Mouse (Mus musculus) R1 (cell line): ENCODE results near the gene Eif4g3.

Experiments
- DNase-seq: peaks from one replicate; pipeline ENCODE4 v3.0.0-alpha.2; 2018; ENCODE audit warnings: low read depth, low spot score

Gene Eif4g3

GRCm38 (mm10) chr4:138100456-138100855 is 107.6 kb downstream of the Eif4g3 start:
- DNase-seq, result no peak

- no peak for DNase-seq
These were observed 109.0 kb downstream of the Eif4g3 start for GRCm38 (mm10) chr4:138101795-138102194.

GRCm38 (mm10) chr4:138102413-138102812 is 109.6 kb downstream of the Eif4g3 start:
- no peak for DNase-seq

GRCm38 (mm10) chr4:138104967-138105366 is 112.1 kb downstream of the Eif4g3 start:
- no peak for DNase-seq

GRCm38 (mm10) chr4:138107441-138108409 is 114.9 kb downstream of the Eif4g3 start:
- peak; percentile 82 for DNase-seq

DNA sequence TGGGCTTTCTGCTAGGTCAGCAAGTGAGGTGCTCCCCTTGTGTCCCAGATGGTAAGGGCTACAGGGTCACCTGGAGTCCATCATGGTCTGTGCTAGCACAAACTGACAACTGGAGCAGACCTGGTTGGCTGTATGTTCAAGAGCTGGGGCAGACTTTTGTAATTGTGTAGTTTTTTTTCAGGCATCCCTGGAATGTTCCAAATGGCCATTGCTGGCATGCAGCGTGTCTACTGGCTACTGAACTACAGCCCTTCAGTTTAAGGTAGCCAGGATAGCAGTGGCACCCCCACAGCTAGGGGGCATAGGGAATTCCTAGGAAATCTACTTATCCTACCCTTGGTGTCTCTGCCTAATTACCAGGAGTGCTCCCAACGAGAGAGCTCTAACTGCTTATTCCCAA is 115.7 kb downstream of the Eif4g3 start:
- DNase-seq, result no peak

DNA sequence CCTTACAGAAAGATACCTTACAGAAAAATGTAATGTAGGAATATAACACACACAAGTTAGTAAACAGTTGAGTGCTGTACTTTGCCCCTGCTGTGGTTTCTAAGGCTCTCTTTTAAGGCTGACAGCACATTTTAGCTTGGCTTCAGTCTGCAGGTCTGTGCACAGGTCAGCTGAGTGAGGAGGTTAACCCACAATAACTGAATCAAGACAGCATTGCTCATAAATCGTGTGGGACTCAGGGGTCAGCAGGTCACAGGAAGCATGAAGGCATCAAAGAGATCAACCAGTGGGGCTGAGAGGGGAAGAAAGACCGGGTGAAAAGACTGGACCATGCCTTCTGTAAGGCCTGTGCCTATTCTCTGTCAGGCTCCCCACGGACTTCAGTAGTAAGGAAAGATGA is 116.5 kb downstream of the Eif4g3 start:
- DNase-seq, result no peak

GRCm38 (mm10) chr4:138111858-138112257 is 119.0 kb downstream of the Eif4g3 start:
- DNase-seq, result no peak

DNA sequence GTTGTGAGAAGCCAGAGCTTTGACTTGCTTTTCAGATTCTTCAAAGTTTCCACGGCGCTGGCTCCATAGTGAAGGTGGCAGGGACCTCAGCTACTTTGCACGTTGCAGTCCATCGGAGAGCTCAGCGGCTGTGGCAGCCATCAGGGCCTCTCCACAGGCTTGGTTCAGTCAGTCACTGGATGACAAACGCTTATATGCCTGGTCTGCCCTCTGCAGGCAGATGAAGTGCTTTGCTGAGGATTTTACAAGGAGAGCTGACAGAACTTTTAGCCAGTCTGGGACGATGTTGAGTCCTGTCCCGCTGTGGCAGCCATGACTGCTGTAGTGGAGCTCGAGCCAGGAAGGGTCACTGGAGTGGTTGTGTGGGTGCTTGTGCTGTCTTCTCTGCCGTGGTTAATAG is 126.9 kb downstream of the Eif4g3 start:
- DNase-seq, result peak; percentile 85

DNA sequence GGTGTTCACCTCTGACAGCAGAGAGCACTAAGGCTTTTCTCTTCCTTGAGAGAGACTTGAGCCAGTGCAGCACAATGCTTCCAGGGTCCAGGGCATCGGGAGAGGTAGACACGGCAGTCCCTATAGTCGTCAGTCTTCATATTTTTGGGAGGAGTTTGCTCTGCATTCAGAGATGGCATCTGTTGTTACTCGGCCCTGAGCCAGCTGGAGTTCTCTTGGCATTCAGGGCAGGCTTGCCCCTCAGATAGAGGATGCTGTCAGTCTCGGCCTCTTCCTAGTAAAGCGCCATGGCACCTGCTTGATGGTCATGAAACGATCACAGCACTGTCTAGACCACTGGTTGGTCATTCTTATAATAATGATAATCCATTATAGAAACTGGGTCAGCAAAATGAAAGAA is 131.2 kb downstream of the Eif4g3 start:
- no peak for DNase-seq

DNA sequence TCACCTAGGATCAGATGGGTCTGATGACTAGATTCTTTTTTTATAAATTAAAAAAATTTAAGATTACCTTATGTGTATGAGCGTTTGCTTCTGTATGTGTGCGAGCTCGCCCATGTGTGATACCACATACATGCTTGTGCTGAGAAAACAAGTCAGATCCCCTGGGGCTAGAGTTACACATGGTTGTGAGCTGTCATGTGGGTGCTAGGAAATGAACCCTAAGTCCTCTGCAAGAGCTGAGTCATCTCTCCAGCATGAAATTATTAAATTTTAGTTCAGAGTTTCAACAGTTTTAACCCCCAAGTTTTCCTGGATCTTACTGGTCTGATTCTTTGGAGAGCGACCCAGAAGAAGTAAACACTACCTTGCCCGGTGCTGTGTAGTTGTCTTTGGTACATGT is 134.5 kb downstream of the Eif4g3 start:
- no peak for DNase-seq

- no peak for DNase-seq
These were observed 135.0 kb downstream of the Eif4g3 start for GRCm38 (mm10) chr4:138127781-138128180.

- no peak for DNase-seq
These were observed 137.3 kb downstream of the Eif4g3 start for GRCm38 (mm10) chr4:138130149-138130548.

GRCm38 (mm10) chr4:138131226-138131625 is 138.4 kb downstream of the Eif4g3 start:
- DNase-seq, result no peak

- DNase-seq, result no peak
These were observed 138.9 kb downstream of the Eif4g3 start for GRCm38 (mm10) chr4:138131716-138132115.

DNA sequence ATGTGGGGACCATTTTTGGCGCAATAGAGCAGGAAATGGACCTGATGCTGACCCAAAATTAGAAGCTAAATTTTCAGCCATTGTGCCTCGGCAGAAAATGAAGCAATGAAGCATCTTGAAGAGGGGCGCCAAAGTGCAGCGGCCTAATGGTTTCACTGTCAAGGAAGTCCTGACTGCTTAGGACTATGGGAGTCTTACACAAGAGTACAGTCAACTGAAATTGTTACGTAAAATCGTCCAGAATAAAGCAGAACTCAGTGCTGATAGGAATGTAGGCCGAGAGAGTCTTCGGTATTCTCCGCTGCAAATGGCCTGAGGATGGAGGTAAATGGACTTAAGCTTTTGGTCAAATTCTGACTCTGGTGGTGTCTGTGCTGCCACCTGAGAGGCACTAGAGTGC is 140.5 kb downstream of the Eif4g3 start:
- no peak for DNase-seq

GRCm38 (mm10) chr4:138137336-138137735 is 144.5 kb downstream of the Eif4g3 start:
- no peak for DNase-seq

DNA sequence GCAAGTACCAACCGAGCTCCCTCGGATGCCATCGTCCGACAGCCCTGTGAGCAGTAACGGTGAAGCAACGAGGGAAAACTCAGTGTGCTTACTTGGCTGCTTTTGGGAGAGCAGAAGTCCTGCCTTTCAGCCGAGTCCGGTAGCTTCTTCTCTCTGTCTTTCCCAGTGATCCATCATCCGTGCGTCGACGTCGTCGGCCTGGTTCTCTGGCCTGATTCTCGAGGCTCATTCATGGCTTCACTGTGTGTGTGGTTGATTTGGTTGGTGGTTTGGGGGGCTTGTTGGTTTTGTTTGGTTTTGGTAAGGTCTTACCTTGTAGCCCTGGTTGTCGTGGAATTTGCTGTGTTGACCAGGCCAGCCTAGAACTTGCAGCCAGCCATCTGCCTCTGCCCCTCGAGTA is 145.0 kb downstream of the Eif4g3 start:
- no peak for DNase-seq

DNA sequence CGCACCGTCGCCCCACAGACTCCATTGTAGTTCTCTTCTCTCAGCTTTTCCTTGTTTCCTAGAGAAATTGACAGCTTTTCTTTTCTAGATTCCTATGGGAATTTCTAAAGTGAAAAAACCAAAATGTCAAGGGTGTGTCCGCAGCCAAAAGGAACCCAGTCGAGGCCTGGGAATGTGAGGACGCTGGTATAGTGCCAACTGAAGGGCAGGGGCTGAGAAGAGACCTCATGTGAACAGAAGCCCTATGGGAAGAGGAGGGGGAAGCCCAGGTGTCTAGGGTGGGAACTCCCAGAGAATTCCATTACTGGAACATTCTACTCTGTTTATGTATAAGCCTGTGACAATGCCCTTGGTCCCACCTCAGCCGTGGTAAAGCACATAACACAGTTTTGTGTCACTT is 145.4 kb downstream of the Eif4g3 start:
- DNase-seq, result no peak

GRCm38 (mm10) chr4:138141358-138141757 is 148.5 kb downstream of the Eif4g3 start:
- DNase-seq, result no peak

DNA sequence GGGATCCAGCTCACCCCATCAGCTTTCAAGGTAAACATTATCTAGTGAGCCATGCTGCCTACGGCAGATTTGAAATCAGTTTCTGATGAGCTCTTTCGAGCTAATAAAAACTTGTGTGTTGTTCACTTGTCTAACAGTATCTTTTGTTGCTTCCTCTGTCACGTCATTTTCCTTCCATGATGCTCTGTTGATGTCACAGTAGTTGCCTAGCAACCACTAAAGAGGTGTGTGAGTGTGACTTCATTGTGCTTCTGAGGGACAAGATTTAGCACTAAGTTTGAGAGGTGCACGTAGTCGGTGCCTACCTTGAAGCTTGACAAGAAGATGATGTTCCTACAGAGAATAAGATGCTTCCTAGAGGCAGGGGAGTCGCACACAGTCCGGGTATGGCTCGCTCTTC is 154.4 kb downstream of the Eif4g3 start:
- DNase-seq, result no peak

GRCm38 (mm10) chr4:138149977-138150376 is 157.2 kb downstream of the Eif4g3 start:
- no peak for DNase-seq

- no peak for DNase-seq
These were observed 158.4 kb downstream of the Eif4g3 start for GRCm38 (mm10) chr4:138151226-138151625.
